Mouse (Mus musculus): ENCODE measurements around the gene Gm21987.

- TF ChIP-seq HCFC1 (IDR thresholded peaks at IDR 0.05; ENCODE audit: borderline replicate concordance, insufficient read depth, low read length): no peak
- no peak for TF ChIP-seq ZNF384 (IDR thresholded peaks at IDR 0.05; ENCODE audit: low read depth, low read length)
- TF ChIP-seq CHD2 (IDR thresholded peaks at IDR 0.05; ENCODE audit: low read depth, low read length): no peak
- no peak for TF ChIP-seq MAFK (IDR thresholded peaks at IDR 0.05; ENCODE audit: insufficient read depth, low read depth, low read length)
- no peak for TF ChIP-seq ZC3H11A (IDR thresholded peaks at IDR 0.05; ENCODE audit: borderline replicate concordance, low read depth, low read length)
These were observed 32.7 kb downstream of the Gm21987 start for GRCm38 (mm10) chr16:38379493-38379892.

All from ES-E14 (cell line).